Mouse (Mus musculus) MEL (cell line): ENCODE data around the gene Lmntd1. TPM values are rescaled to one million over a fixed set of nuclear protein-coding genes. Genes with fewer than 3 reads are reported as not detected.

Source experiments
- DNase-seq: peaks from one replicate; pipeline ENCODE4 v3.0.0; 2011; ENCODE audit warnings: low read depth, low spot score
- H3K27ac ChIP-seq: 2 replicates; pipeline ENCODE4 v1.5.1; 2012; ENCODE audit warnings: low read depth, mild to moderate bottlenecking, control low read depth, low read length, moderate library complexity; ENCODE audit not compliant: control insufficient read depth
- H3K27me3 ChIP-seq, 2 experiments: fragments of 150-350 bp in 1 of 2; sonication (generic) in 1 of 2; 2 replicates each; pipeline ENCODE4 v1.6.1; 2012; ENCODE audit warnings: low read length in 2 of 2, mild to moderate bottlenecking in 2 of 2, improper control_type of control experiment in 1 of 2, moderate library complexity in 1 of 2; ENCODE audit not compliant: insufficient read depth in 2 of 2, control insufficient read depth in 1 of 2
- H3K36me3 ChIP-seq, 2 experiments: 2 replicates each; pipeline ENCODE4 v1.6.1; 2012 to 2014; ENCODE audit warnings: low read length in 2 of 2, improper control_type of control experiment in 1 of 2, inconsistent platforms in 1 of 2, mild to moderate bottlenecking in 1 of 2; ENCODE audit not compliant: insufficient read depth in 2 of 2, control insufficient read depth in 1 of 2
- H3K4me1 ChIP-seq, 2 experiments: fragments of 150-350 bp in 1 of 2; sonication (generic) in 1 of 2; 2 replicates each; pipeline ENCODE4 v1.6.1; 2012; ENCODE audit warnings: low read length in 2 of 2, improper control_type of control experiment in 1 of 2, mild to moderate bottlenecking in 1 of 2; ENCODE audit not compliant: insufficient read depth in 2 of 2, control insufficient read depth in 1 of 2
- H3K4me3 ChIP-seq, 2 experiments: fragments of 150-350 bp in 1 of 2; sonication (generic) in 1 of 2; 2 replicates each; pipeline ENCODE4 v1.5.1; 2012; ENCODE audit warnings: low read depth in 2 of 2, low read length in 2 of 2, mild to moderate bottlenecking in 2 of 2, moderate library complexity in 2 of 2, control low read depth in 1 of 2, improper control_type of control experiment in 1 of 2; ENCODE audit not compliant: control insufficient read depth in 1 of 2, insufficient read depth in 1 of 2
- H3K79me2 ChIP-seq: 2 replicates; pipeline ENCODE4 v1.6.1; 2012; ENCODE audit warnings: mild to moderate bottlenecking, low read length, moderate library complexity; ENCODE audit not compliant: control insufficient read depth, poor library complexity, insufficient read depth
- H3K9ac ChIP-seq: 2 replicates; pipeline ENCODE4 v1.6.1; 2012; ENCODE audit warnings: low read depth, mild to moderate bottlenecking, control low read depth, low read length, moderate library complexity; ENCODE audit not compliant: control insufficient read depth, poor library complexity, severe bottlenecking
- H3K9me3 ChIP-seq: fragments of 150-350 bp; sonication (generic); replicated peaks from 2 replicates; pipeline ENCODE4 v1.6.1; 2012; ENCODE audit warnings: mild to moderate bottlenecking, low read length, improper control_type of control experiment, moderate library complexity; ENCODE audit not compliant: insufficient read depth
- BHLHE40 ChIP-seq: IDR thresholded peaks from 2 replicates; pipeline ENCODE4 v1.6.1; 2012; ENCODE audit warnings: low read depth, mild to moderate bottlenecking, inconsistent platforms, low read length, improper control_type of control experiment, borderline replicate concordance
- CHD2 ChIP-seq: IDR thresholded peaks from 2 replicates; pipeline ENCODE4 v1.6.1; 2011; ENCODE audit warnings: low read length, improper control_type of control experiment
- CTCF ChIP-seq, 3 experiments: IDR thresholded peaks in 2 of 3; conservative IDR thresholded peaks in 1 of 3; 2 replicates each; pipeline ENCODE4 v1.5.1; 2011 to 2012; ENCODE audit warnings: low read length in 3 of 3, low read depth in 2 of 3, mild to moderate bottlenecking in 2 of 3, improper control_type of control experiment in 1 of 3, inconsistent platforms in 1 of 3, mixed read lengths in 1 of 3, moderate library complexity in 1 of 3; ENCODE audit not compliant: control insufficient read depth in 1 of 3, insufficient read depth in 1 of 3, poor library complexity in 1 of 3, severe bottlenecking in 1 of 3
- E2F4 ChIP-seq: IDR thresholded peaks from 2 replicates; pipeline ENCODE4 v1.6.1; 2011; ENCODE audit warnings: low read depth, low read length, improper control_type of control experiment, borderline replicate concordance
- ELF1 ChIP-seq: IDR thresholded peaks from 2 replicates; pipeline ENCODE4 v1.6.1; 2014; ENCODE audit warnings: low read depth, mild to moderate bottlenecking, inconsistent platforms, low read length, improper control_type of control experiment, moderate library complexity
- GABPA ChIP-seq: IDR thresholded peaks from 2 replicates; pipeline ENCODE4 v1.6.1; 2012; ENCODE audit warnings: low read depth, mild to moderate bottlenecking, inconsistent platforms, low read length, improper control_type of control experiment, moderate library complexity
- HCFC1 ChIP-seq: IDR thresholded peaks from 2 replicates; pipeline ENCODE4 v1.6.1; 2012; ENCODE audit warnings: low read depth, mild to moderate bottlenecking, inconsistent platforms, low read length, improper control_type of control experiment, moderate library complexity
- KAT2A ChIP-seq: conservative IDR thresholded peaks from 2 replicates; pipeline ENCODE4 v1.6.1; 2012; ENCODE audit warnings: low read depth, low read length, improper control_type of control experiment, inconsistent platforms
- MAX ChIP-seq: IDR thresholded peaks from 2 replicates; pipeline ENCODE4 v1.6.1; 2011; ENCODE audit warnings: low read length, improper control_type of control experiment
- MAZ ChIP-seq: IDR thresholded peaks from 2 replicates; pipeline ENCODE4 v1.6.1; 2012; ENCODE audit warnings: low read depth, mild to moderate bottlenecking, inconsistent platforms, low read length, improper control_type of control experiment
- MXI1 ChIP-seq: IDR thresholded peaks from 2 replicates; pipeline ENCODE4 v1.6.1; 2011; ENCODE audit warnings: mild to moderate bottlenecking, low read depth, low read length, improper control_type of control experiment
- MYB ChIP-seq: IDR thresholded peaks from 2 replicates; pipeline ENCODE4 v1.6.1; 2011; ENCODE audit warnings: mild to moderate bottlenecking, low read depth, low read length, improper control_type of control experiment
- MYC ChIP-seq: IDR thresholded peaks from 2 replicates; pipeline ENCODE4 v1.6.1; 2011; ENCODE audit warnings: low read depth, mild to moderate bottlenecking, low read length, improper control_type of control experiment, moderate library complexity
- NELFE ChIP-seq: IDR thresholded peaks from 2 replicates; pipeline ENCODE4 v1.6.1; 2011; ENCODE audit warnings: low read depth, low read length, improper control_type of control experiment
- NRF1 ChIP-seq: IDR thresholded peaks from 2 replicates; pipeline ENCODE4 v1.6.1; 2014; ENCODE audit warnings: low read depth, mild to moderate bottlenecking, inconsistent platforms, low read length, improper control_type of control experiment, moderate library complexity; ENCODE audit not compliant: poor library complexity, insufficient read depth, severe bottlenecking
- POLR2AphosphoS2 ChIP-seq: IDR thresholded peaks from 2 replicates; pipeline ENCODE4 v1.6.1; 2011; ENCODE audit warnings: low read length, improper control_type of control experiment
- POLR2AphosphoS5 ChIP-seq: IDR thresholded peaks from 2 replicates; pipeline ENCODE4 v1.6.1; 2012; ENCODE audit warnings: low read depth, borderline replicate concordance, mild to moderate bottlenecking, inconsistent platforms, low read length, moderate library complexity, mixed read lengths
- RAD21 ChIP-seq: IDR thresholded peaks from 2 replicates; pipeline ENCODE4 v1.6.1; 2011; ENCODE audit warnings: mild to moderate bottlenecking, low read depth, low read length, improper control_type of control experiment
- SMC3 ChIP-seq: IDR thresholded peaks from 2 replicates; pipeline ENCODE4 v1.6.1; 2011; ENCODE audit warnings: low read depth, low read length, improper control_type of control experiment
- TBP ChIP-seq: IDR thresholded peaks from 2 replicates; pipeline ENCODE4 v1.8.0; 2011; ENCODE audit warnings: low read depth, low read length, improper control_type of control experiment
- TCF12 ChIP-seq: IDR thresholded peaks from 2 replicates; pipeline ENCODE4 v1.6.1; 2014; ENCODE audit warnings: low read depth, mild to moderate bottlenecking, inconsistent platforms, low read length, improper control_type of control experiment, moderate library complexity
- USF1 ChIP-seq: IDR thresholded peaks from 2 replicates; pipeline ENCODE4 v1.6.1; 2014; ENCODE audit warnings: low read depth, mild to moderate bottlenecking, inconsistent platforms, low read length, improper control_type of control experiment, moderate library complexity
- ZC3H11A ChIP-seq: IDR thresholded peaks from 2 replicates; pipeline ENCODE4 v1.6.1; 2012; ENCODE audit warnings: low read depth, mild to moderate bottlenecking, inconsistent platforms, low read length, improper control_type of control experiment
- ZKSCAN1 ChIP-seq: IDR thresholded peaks from 2 replicates; pipeline ENCODE4 v1.6.1; 2012; ENCODE audit warnings: low read depth, mild to moderate bottlenecking, inconsistent platforms, low read length, improper control_type of control experiment, moderate library complexity
- polyA plus RNA-seq, 2 experiments: library from polyadenylated mRNA; stranded (reverse) in 1 of 2; unstranded in 1 of 2; fragments of >175 nt in 1 of 2; fragments of >200 nt in 1 of 2; gene quantifications; 2 replicates each; pipeline versions ENCODE4 v1.2.1 to v1.2.4; 2012; ENCODE audit warnings: low replicate concordance in 2 of 2, low read depth in 1 of 2; ENCODE audit not compliant: insufficient read length in 2 of 2, insufficient read depth in 1 of 2, missing spikeins in 1 of 2
- total RNA-seq: library from RNA; depleted of rRNA; stranded (reverse); fragments of 300-350 nt; gene quantifications from 2 replicates; pipeline ENCODE4 v1.2.3, GENCODE M21; 2012

Lmntd1 gene
- total and polyA plus RNA-seq, 3 experiments: not detected

GRCm38 (mm10) chr6:145421666-145422065 is 192.5 kb downstream of the Lmntd1 start:
- Histone ChIP-seq H3K27me3 (no peaks in the 10 kb centered on the region), H3K9me3 (no peaks in the 10 kb centered on the region), H3K27ac (no peak overlapping the region), H3K4me3 (no peak overlapping the region), H3K4me1 (no peaks in the 10 kb centered on the region), H3K79me2 (no peaks in the 10 kb centered on the region), H3K9ac (no peak overlapping the region), H3K36me3 (no peaks in the 10 kb centered on the region)
- no peak for DNase-seq
- no peak for TF ChIP-seq KAT2A
- no peak for TF ChIP-seq TCF12
- TF ChIP-seq CHD2: no peak
- TF ChIP-seq MAZ: no peak
- TF ChIP-seq RAD21: no peak
- TF ChIP-seq ZKSCAN1: no peak
- TF ChIP-seq POLR2AphosphoS2: no peak
- TF ChIP-seq ZC3H11A: no peak
- TF ChIP-seq USF1: no peak
- no peak for TF ChIP-seq E2F4
- TF ChIP-seq MXI1: no peak
- no peak for TF ChIP-seq GABPA
- TF ChIP-seq BHLHE40: no peak
- TF ChIP-seq MYC: no peak
- TF ChIP-seq MAX: no peak
- TF ChIP-seq NELFE: no peak
- no peak for TF ChIP-seq POLR2AphosphoS5
- TF ChIP-seq HCFC1: no peak
- no peak for TF ChIP-seq TBP

GRCm38 (mm10) chr6:145420407-145420806 is 193.7 kb downstream of the Lmntd1 start:
- peak; percentile 12 for DNase-seq
- Histone ChIP-seq H3K27ac (no peak overlapping the region), H3K4me1 (no peaks in the 10 kb centered on the region), H3K27me3 (no peaks in the 10 kb centered on the region), H3K36me3 (no peaks in the 10 kb centered on the region), H3K4me3 (no peak overlapping the region), H3K79me2 (no peaks in the 10 kb centered on the region), H3K9ac (no peak overlapping the region), H3K9me3 (no peaks in the 10 kb centered on the region)
- TF ChIP-seq ELF1: no peak
- TF ChIP-seq CTCF (IDR thresholded peaks at IDR 0.05 in 2 of 3, conservative IDR thresholded peaks at IDR 0.05 in 1 of 3; ENCODE audit: control insufficient read depth in 1 of 3, insufficient read depth in 1 of 3, low read depth in 2 of 3, low read length in 3 of 3, poor library complexity in 1 of 3, severe bottlenecking in 1 of 3): peak in 2 of 3 experiments; percentile 42 to 51; a peak in 5 of 6 replicates
- TF ChIP-seq GABPA: no peak
- no peak for TF ChIP-seq MYB
- 0 out of 2 replicates have a peak, but pooled peaks have one; percentile 35 for TF ChIP-seq SMC3
- TF ChIP-seq NRF1: no peak
- no peak for TF ChIP-seq POLR2AphosphoS2
- TF ChIP-seq ZC3H11A: no peak
- TF ChIP-seq BHLHE40: no peak
- TF ChIP-seq RAD21: peak; percentile 34
- TF ChIP-seq E2F4: no peak
